ENCODE assay signal across 27 mouse cellular contexts in genomic region chr13:54359181-54359580, GRCm38 (mm10). TPM values are rescaled to one million over a fixed set of nuclear protein-coding genes. Genes with fewer than 3 reads are reported as not detected.
DNase-seq lines count a peak whose midpoint lies in the region; ATAC-seq and TF ChIP-seq lines count a peak whose summit lies in the region.
"Had no signal": no experiment of that assay in that cellular context is flagged by ENCODE, and none has a peak within 500 bp of the region (broad histone marks: within the 10 kb centered on the region; RNA-seq: fewer than 3 reads in every experiment).

No protein-coding gene starts in this region.

- H3K4me2 ChIP-seq in liver, postnatal 0 days (ENCODE audit: low read depth, low read length): no peak overlapping the region
- H3K4me2 ChIP-seq: forebrain, embryonic 13.5 days; heart, embryonic 11.5 days; hindbrain, embryonic 12.5 days; intestine, embryonic 15.5 days; liver, embryonic 13.5 days had no signal

- no peak for TF ChIP-seq EP300 in liver, postnatal 0 days (IDR thresholded peaks at IDR 0.05; ENCODE audit: low read depth)

- peaks cover 3% of the 10 kb centered on the region; the same call in 1 of the 2 replicates for H3K4me1 ChIP-seq in liver, postnatal 0 days (ENCODE audit: insufficient read depth)
- H3K4me1 ChIP-seq: intestine, embryonic 15.5 days; liver, embryonic 13.5 days had no signal

- no peak for TF ChIP-seq CTCF in liver, postnatal 0 days (IDR thresholded peaks at IDR 0.05; ENCODE audit: low read depth)

- H3K9ac ChIP-seq in liver, postnatal 0 days (replicated peaks): no peak overlapping the region
- H3K9ac ChIP-seq: forebrain, embryonic 13.5 days; hindbrain, embryonic 12.5 days; intestine, embryonic 15.5 days; liver, embryonic 13.5 days had no signal

- H3K27me3 ChIP-seq in liver, postnatal 0 days (ENCODE audit: insufficient read depth, low read length): no peaks in the 10 kb centered on the region
- H3K27me3 ChIP-seq: forebrain, embryonic 13.5 days; hindbrain, embryonic 12.5 days; intestine, embryonic 15.5 days; liver, embryonic 13.5 days had no signal

- 78% methylated on average over 6 of the region's 6 CpGs for WGBS in liver, postnatal 0 days (ENCODE audit: insufficient replicate concordance)

- peak; percentile 35 for DNase-seq in layer of hippocampus, adult 11-12 months (ENCODE audit: low spot score)
- DNase-seq in layer of hippocampus, adult 9-11 months: no peak
- DNase-seq in liver, postnatal 0 days: no peak
- DNase-seq in liver: no peak
- DNase-seq in brain, adult 2 months (ENCODE audit: low read depth, low spot score): peak; percentile 83
- peak; percentile 63 to 64 for DNase-seq in right cerebral cortex, adult 2 months (ENCODE audit: low spot score in 2 of 2)
- no peak for DNase-seq in thymus, postnatal 4 days
- DNase-seq: adrenal gland, postnatal 36 days; cerebellum, adult 8-10 months; cerebellum, postnatal 25 days; gastrocnemius, postnatal 14 days; heart, adult 18-20 months; heart, postnatal 36 days; kidney, adult 2 months; kidney, postnatal 4 days; liver, embryonic 13.5 days; lung, adult 2 months; lung, postnatal 10 days; midbrain, embryonic 14.5 days; spleen, adult 18-20 months had no signal

- no peak overlapping the region for H3K4me3 ChIP-seq in liver, postnatal 0 days (ENCODE audit: low read depth, low read length)
- H3K4me3 ChIP-seq: forebrain, embryonic 13.5 days; hindbrain, embryonic 12.5 days; intestine, embryonic 15.5 days; liver, embryonic 13.5 days had no signal

- ATAC-seq in liver, postnatal 0 days: no peak
- no peak for ATAC-seq in CD4-positive, CD25-positive, alpha-beta regulatory T cell, adult 4 months
- ATAC-seq: forebrain, embryonic 13.5 days; hindbrain, postnatal 0 days; intestine, embryonic 15.5 days had no signal

- H3K27ac ChIP-seq in liver, postnatal 0 days (ENCODE audit: low read depth): peak overlapping the region; percentile 44; the same call in 1 of the 2 replicates
- H3K27ac ChIP-seq: forebrain, embryonic 13.5 days; hindbrain, embryonic 12.5 days; hindbrain, postnatal 0 days; intestine, embryonic 15.5 days; liver, embryonic 13.5 days; macrophage had no signal

- no peaks in the 10 kb centered on the region for H3K9me3 ChIP-seq in liver, postnatal 0 days (ENCODE audit: low read length)
- H3K9me3 ChIP-seq: forebrain, embryonic 13.5 days; hindbrain, embryonic 12.5 days; intestine, embryonic 15.5 days; liver, embryonic 13.5 days had no signal

- H3K36me3 ChIP-seq in liver, postnatal 0 days (replicated peaks; ENCODE audit: insufficient read depth, low read length): no peaks in the 10 kb centered on the region
- H3K36me3 ChIP-seq: hindbrain, embryonic 12.5 days; intestine, embryonic 15.5 days; liver, embryonic 13.5 days had no signal

RNA-seq across cellular contexts. Expression of gene Cplx2, which starts 12.0 kb away (rescaled TPM):
- polyA plus RNA-seq in liver, postnatal 0 days (2015; fragmentation: Nextera tagmentation; extraction: Ambion mirVana): 0.89 and 0.97 TPM in 2 replicates
- not detected for polyA plus RNA-seq in CD4-positive, CD25-positive, alpha-beta regulatory T cell, adult 4 months (2017; shearing (Covaris generic))
- polyA plus RNA-seq: macrophage had no signal

Comparison
In these comparisons a context has a peak if more than half of its experiments do, and no peak if none do; other contexts are left out.
1. DNase-seq: peak in layer of hippocampus, adult 11-12 months (single experiment), brain, adult 2 months (single experiment) and right cerebral cortex, adult 2 months (2 of 2); none in layer of hippocampus, adult 9-11 months (single experiment), liver, postnatal 0 days (single experiment), liver (single experiment) and thymus, postnatal 4 days (single experiment).